Mouse (Mus musculus): ENCODE results near the gene Prkg2. TPM values are rescaled to one million over a fixed set of nuclear protein-coding genes. Genes with fewer than 3 reads are reported as not detected.

The Prkg2 gene
- total RNA-seq, 1 experiment, result 1.8 TPM

DNA sequence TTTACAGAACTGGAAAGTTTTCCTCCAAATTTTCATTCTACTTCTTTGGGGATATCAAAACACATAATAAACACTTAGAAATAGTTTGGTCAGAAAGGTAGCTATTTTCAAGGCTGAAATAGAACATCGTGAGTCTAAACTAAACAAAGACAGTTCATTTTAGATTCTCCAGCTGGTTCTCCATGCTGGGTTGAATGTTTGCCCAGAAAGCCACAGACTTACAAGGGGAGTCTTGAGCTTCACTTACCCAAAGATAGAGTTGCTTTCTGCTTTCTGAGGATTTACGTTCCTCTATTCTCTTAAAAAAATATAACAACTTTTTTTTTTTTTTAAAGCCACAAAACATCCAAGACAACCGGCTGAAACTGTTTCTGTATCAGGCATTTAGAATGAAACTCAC, 142.9 kb downstream of the Prkg2 start:
- in situ Hi-C loops (cut with MboI; ENCODE audit: low sequenced_read_pairs in 2 of 2, unreplicated experiment in 2 of 2), result no loop called here

DNA sequence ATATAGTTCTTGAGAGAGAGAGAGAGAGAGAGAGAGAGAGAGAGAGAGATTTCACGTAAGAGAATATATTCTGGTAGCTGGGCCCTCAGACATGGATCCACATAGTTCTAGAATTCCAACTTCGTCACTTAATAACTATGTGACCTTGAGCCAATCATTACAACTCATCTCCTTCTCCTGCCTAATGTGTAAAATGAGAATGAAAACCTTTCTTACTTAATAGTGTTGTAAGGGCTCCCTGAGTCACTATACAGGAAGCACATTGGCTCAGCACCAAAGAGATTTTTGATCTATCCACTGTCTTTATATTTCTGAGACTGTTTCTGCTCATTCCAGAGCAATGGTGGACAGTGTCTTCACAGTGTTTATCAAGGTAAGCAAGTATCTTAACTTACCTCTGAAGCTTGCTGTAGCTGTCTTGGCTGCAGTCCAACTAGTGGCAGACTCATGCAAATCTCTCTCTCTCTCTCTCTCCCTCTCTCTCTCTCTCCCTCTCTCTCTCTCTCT, 146.6 kb downstream of the Prkg2 start:
- DNase-seq (ENCODE audit: low read depth, low spot score), result no peak
- Histone ChIP-seq H3K9me3 (ENCODE audit: control insufficient read depth, insufficient read depth, low read depth, low read length) (no peaks in the 10 kb centered on the region), H3K4me1 (ENCODE audit: control insufficient read depth in 2 of 2, insufficient read depth in 2 of 2, low read length in 2 of 2, poor library complexity in 1 of 2) (no peaks in the 10 kb centered on the region), H3K36me3 (ENCODE audit: control insufficient read depth, insufficient read depth, low read length, poor library complexity, severe bottlenecking) (no peaks in the 10 kb centered on the region), H3K27ac (ENCODE audit: insufficient read depth, low read depth, low read length, poor library complexity, severe bottlenecking) (no peak overlapping the region), H3K4me3 (ENCODE audit: insufficient read depth in 1 of 2, low read depth in 1 of 2, low read length in 2 of 2, poor library complexity in 1 of 2, severe bottlenecking in 1 of 2) (no peak overlapping the region), H3K9ac (ENCODE audit: insufficient read depth, low read depth, low read length, poor library complexity, severe bottlenecking) (no peak overlapping the region)
- TF ChIP-seq ZC3H11A (IDR thresholded peaks at IDR 0.05; ENCODE audit: borderline replicate concordance, low read depth, low read length) (no peak), CHD2 (IDR thresholded peaks at IDR 0.05; ENCODE audit: low read depth, low read length) (no peak), HCFC1 (IDR thresholded peaks at IDR 0.05; ENCODE audit: borderline replicate concordance, insufficient read depth, low read length) (no peak), MAFK (IDR thresholded peaks at IDR 0.05; ENCODE audit: insufficient read depth, low read depth, low read length) (no peak), ZNF384 (IDR thresholded peaks at IDR 0.05; ENCODE audit: low read depth, low read length) (no peak)
- in situ Hi-C loops (cut with MboI; ENCODE audit: low sequenced_read_pairs in 2 of 2, unreplicated experiment in 2 of 2), result no loop called here

More for the DNA sequence above, 142.9 kb downstream of the Prkg2 start:
- no peak overlapping the region for H3K4me3 ChIP-seq (ENCODE audit: insufficient read depth in 1 of 2, low read depth in 1 of 2, low read length in 2 of 2, poor library complexity in 1 of 2, severe bottlenecking in 1 of 2)
- H3K9me3 ChIP-seq (ENCODE audit: control insufficient read depth, insufficient read depth, low read depth, low read length), result no peaks in the 10 kb centered on the region
- H3K27ac ChIP-seq (ENCODE audit: insufficient read depth, low read depth, low read length, poor library complexity, severe bottlenecking), result no peak overlapping the region
- H3K36me3 ChIP-seq (ENCODE audit: control insufficient read depth, insufficient read depth, low read length, poor library complexity, severe bottlenecking), result no peaks in the 10 kb centered on the region
- no peak for DNase-seq (ENCODE audit: low read depth, low spot score)
- H3K4me1 ChIP-seq (ENCODE audit: control insufficient read depth in 2 of 2, insufficient read depth in 2 of 2, low read length in 2 of 2, poor library complexity in 1 of 2), result no peaks in the 10 kb centered on the region
- no peak for TF ChIP-seq ZNF384 (IDR thresholded peaks at IDR 0.05; ENCODE audit: low read depth, low read length)
- no peak for TF ChIP-seq ZC3H11A (IDR thresholded peaks at IDR 0.05; ENCODE audit: borderline replicate concordance, low read depth, low read length)
- no peak for TF ChIP-seq CHD2 (IDR thresholded peaks at IDR 0.05; ENCODE audit: low read depth, low read length)
- TF ChIP-seq HCFC1 (IDR thresholded peaks at IDR 0.05; ENCODE audit: borderline replicate concordance, insufficient read depth, low read length), result no peak
- no peak for TF ChIP-seq MAFK (IDR thresholded peaks at IDR 0.05; ENCODE audit: insufficient read depth, low read depth, low read length)
- H3K9ac ChIP-seq (ENCODE audit: insufficient read depth, low read depth, low read length, poor library complexity, severe bottlenecking), result no peak overlapping the region

GRCm38 (mm10) chr5:98882096-98882495, 155.1 kb downstream of the Prkg2 start:
- no peaks in the 10 kb centered on the region for H3K36me3 ChIP-seq (ENCODE audit: control insufficient read depth, insufficient read depth, low read length, poor library complexity, severe bottlenecking)
- H3K4me1 ChIP-seq (ENCODE audit: control insufficient read depth in 2 of 2, insufficient read depth in 2 of 2, low read length in 2 of 2, poor library complexity in 1 of 2), result no peaks in the 10 kb centered on the region
- H3K4me3 ChIP-seq (ENCODE audit: insufficient read depth in 1 of 2, low read depth in 1 of 2, low read length in 2 of 2, poor library complexity in 1 of 2, severe bottlenecking in 1 of 2), result no peak overlapping the region
- in situ Hi-C loops (cut with MboI; ENCODE audit: low sequenced_read_pairs in 2 of 2, unreplicated experiment in 2 of 2), result no loop called here
- no peak overlapping the region for H3K27ac ChIP-seq (ENCODE audit: insufficient read depth, low read depth, low read length, poor library complexity, severe bottlenecking)
- H3K9me3 ChIP-seq (ENCODE audit: control insufficient read depth, insufficient read depth, low read depth, low read length), result no peaks in the 10 kb centered on the region
- TF ChIP-seq HCFC1 (IDR thresholded peaks at IDR 0.05; ENCODE audit: borderline replicate concordance, insufficient read depth, low read length) (no peak), MAFK (IDR thresholded peaks at IDR 0.05; ENCODE audit: insufficient read depth, low read depth, low read length) (no peak), ZC3H11A (IDR thresholded peaks at IDR 0.05; ENCODE audit: borderline replicate concordance, low read depth, low read length) (no peak), ZNF384 (IDR thresholded peaks at IDR 0.05; ENCODE audit: low read depth, low read length) (no peak), CHD2 (IDR thresholded peaks at IDR 0.05; ENCODE audit: low read depth, low read length) (no peak)
- H3K9ac ChIP-seq (ENCODE audit: insufficient read depth, low read depth, low read length, poor library complexity, severe bottlenecking), result no peak overlapping the region
- DNase-seq (ENCODE audit: low read depth, low spot score), result no peak

Other genes starting within 250 kb of the Prkg2 start
- gene Bmp3, start 182.9 kb downstream of the Prkg2 start, total RNA-seq (2012; rRNA removed), result not detected in 2 replicates